Mouse (Mus musculus) kidney, adult 2 months (tissue): ENCODE data around the gene C1ql1.

ENCODE experiments used
- CTCF ChIP-seq: fragments of 200-500 bp; conservative IDR thresholded peaks from 2 replicates; pipeline ENCODE4 v1.5.1; 2011; ENCODE audit warnings: low read depth, mild to moderate bottlenecking, control low read depth, low read length, moderate library complexity, mixed read lengths; ENCODE audit not compliant: insufficient read depth, insufficient read length
- POLR2A ChIP-seq: fragments of 200-500 bp; IDR thresholded peaks from one replicate; pipeline ENCODE4 v1.6.1; 2011; ENCODE audit warnings: low read depth, low read length, control low read depth

- no peak for TF ChIP-seq POLR2A
- no peak for TF ChIP-seq CTCF
These were observed 37.6 kb upstream of the C1ql1 start for GRCm38 (mm10) chr11:102984086-102984485.
